Mouse (Mus musculus) embryo, embryonic 11.5 days (tissue): ENCODE measurements around the gene Pstpip1.

Experiments
- DNase-seq: peaks from one replicate; pipeline ENCODE4 v3.0.0-alpha.2; 2012; ENCODE audit warnings: low read depth, low spot score

Gene Pstpip1

DNA sequence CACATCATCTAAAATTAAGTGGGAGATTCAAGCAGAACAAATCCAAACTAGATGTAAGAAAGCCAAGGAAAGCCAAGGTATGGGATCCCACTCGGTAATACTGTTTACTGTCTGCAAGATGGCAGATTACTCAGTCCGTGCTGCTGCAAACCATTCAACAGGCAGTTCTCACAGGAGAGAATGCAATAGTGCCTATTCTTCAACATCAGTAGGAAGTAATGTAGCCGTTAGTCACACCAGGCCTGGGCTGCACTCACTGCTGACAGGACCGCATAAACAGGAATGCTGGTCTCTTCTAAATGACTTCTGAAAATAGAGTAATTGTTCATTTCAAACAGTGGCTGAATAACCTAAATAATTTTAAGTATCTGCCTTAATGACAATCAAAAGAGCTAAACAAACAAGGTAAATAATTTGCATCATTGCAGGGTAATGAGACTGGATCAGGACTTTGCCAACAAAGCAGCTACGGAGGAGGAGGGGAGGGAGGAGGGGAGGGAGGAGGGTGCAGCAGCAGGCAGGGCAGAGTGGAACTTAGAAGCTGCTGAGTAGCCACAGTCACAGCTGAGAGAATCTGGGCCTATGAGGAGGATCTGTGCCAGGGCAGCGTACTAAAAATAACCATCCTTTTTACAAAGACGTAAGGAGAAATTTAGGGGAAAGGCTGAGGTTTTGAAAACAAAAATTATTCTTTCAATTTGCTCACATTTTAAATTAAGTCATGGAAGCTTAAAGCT lies 62.2 kb downstream of the Pstpip1 start:
- DNase-seq = no peak

DNA sequence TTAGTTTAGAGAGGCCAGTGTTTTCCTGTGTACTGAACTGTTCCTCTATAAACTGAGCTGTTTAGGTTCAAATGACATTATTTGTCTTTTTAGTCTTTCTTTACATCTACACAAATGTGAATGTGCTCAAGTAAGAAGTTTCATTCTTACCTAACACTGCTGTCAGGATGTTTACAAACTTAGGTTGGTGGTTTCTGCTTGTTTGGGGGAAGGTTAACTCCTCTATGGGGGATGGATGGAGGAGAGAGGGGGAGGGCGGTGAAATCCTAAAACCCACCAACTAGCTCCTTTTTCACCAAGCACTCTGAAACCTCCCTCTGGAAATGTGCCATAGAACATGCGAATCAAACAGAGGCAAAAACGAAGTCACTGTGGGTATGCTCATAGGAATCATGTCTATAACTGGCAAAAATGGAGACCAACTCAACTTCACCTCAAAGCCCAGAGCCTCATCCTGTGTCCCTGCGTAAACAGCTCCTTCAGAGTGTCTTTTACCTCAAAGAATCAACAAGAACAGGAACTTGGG lies 62.8 kb downstream of the Pstpip1 start:
- DNase-seq = no peak

- DNase-seq = no peak
Measured at GRCm38 (mm10) chr9:56154572-56154971, 64.8 kb downstream of the Pstpip1 start.

DNA sequence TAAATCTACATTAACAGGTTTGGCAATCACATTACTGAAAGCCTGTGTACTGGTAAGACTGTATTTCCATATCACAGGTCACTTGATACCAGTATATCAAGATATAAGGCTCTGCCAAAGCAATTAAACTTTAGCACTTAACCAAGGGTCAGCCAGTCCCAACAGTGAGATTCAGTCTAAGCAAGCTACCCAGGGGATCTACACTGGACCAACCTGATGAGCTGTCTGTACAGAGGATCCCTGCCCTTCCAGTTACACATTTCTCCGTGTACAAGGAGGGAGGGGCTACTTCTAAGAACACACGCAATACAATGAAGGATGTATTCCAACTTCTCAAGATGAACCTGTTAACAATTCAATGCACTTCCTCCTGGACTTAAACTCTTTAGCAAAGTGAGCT lies 68.3 kb downstream of the Pstpip1 start:
- no peak for DNase-seq

- no peak for DNase-seq
Measured at GRCm38 (mm10) chr9:56159456-56159855, 69.7 kb downstream of the Pstpip1 start.

DNA sequence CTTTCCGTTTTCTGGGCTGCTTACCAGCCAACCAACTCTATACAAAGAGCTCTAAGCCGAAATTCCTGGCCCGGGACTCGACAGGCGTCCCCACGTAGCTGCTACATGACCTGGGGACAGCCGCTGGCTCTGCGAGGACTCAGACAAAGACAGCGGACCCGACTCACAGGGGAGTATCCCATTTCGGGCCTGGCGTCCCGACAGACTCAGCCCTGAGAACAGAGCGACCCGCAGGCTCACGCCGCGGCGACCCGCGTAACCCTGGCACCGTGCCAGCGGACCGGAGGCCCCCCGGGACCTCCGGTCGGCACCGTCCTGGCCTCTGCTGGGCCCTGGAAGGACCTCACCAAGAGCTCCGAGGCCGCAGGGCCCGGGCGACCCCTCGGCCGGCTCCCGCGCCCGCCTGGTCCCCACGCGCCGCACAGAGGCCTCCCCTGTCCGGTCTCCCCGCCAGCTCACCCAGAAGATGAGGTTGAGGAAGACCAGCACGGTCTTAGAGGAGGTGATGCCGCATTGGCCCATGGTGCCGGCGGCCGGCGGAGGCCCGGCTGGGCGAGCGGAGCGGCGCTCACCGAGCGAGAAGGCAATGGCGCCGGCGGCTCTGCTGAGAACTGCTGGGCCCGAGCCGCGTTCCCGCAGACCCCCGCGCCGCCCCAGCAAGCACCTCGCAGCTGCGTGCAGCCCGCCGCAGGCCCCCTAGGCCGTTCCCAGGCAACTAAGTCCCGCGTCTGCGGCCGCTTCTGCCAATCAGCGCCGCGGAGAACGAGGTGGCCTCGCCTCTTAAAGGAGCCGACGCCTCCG lies 70.8 kb downstream of the Pstpip1 start:
- peak; percentile 84 for DNase-seq

DNA sequence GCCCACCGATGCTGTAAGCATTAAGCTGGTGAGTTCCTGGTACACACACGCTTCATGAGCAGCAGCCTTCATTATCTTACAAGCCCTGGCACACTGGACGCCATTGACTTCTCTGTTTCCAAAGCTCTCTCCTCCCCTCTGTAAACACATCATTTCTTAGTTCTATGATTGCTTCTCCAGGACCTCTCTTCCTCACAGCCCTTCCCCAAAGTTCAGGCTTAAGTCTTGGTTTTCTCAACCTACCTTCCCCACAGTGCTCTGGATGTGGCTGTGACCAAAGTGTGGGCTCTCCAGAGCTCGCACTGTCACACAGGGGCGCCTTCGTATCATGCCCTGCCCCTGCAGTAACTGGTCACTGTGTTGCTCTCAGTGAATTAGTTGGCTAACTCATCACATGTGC lies 75.6 kb downstream of the Pstpip1 start, which contains the start of gene Tspan3:
Gene Tspan3, minus strand, starts transcription at position 101 of the 400 bp plus-strand sequence.
- no peak for DNase-seq

DNA sequence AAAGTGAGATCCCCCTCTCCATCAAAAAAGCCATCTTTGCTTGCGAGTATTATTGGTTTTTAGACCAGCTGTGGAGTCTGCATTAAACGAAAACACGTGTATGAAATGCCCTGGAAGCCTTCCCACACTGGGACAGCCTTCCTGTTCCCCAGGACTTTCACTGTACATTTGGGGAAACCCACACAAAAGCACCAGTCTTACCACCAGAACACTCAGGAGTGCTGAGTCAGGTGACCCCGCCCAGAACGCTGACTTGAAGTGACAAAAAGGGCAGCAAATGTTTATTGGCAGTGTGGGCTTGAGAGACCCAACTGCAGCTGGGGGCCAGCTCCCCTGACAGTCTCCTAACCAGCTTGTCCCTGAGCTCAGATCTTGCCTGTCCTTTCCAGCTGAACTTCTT lies 76.4 kb downstream of the Pstpip1 start:
- DNase-seq = no peak

- no peak for DNase-seq
Measured at GRCm38 (mm10) chr9:56167690-56168089, 77.9 kb downstream of the Pstpip1 start.

DNA sequence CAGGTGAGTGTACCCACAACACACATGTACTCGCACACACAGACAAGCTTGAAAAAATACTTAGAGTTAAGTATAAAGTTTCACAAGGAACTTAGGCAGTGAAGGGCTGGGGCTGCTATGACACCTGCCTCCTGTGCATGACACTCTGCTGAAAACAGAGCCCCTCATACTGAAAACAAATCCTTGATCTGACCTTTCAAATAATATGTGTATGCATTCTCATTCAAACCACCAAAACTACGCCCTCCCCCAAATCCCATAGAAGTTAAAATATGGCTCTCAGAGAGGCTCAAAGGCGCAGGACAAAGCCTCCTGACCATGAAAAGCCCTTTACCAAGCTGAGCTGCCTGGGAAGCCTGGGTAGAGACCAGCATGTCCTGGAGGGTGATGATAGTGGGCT lies 85.6 kb downstream of the Pstpip1 start:
- no peak for DNase-seq

DNA sequence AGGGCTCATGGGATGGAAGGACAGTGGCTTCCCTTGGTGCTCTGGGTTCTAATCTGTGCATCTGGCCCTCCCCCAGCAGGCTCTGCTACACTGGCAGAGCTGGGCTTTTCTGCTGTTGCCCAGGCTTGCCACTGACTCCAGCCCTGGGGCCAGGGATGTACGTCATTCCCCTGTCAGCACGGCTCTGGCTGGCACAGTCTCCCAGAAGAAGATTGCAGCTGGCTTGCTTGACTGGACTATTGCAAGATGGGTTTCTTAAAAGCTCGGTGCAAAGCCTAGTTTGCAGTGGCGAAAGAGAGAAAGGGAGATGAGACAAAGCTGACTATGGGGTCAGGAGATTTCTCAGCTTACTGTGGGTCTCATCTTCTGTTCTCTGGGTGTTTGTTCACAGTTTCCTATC lies 87.6 kb downstream of the Pstpip1 start:
- DNase-seq = no peak
